ENCODE assay signal across 10 mouse cellular contexts in genomic region chr2:64458171-64458570, GRCm38 (mm10).
DNase-seq lines count a peak whose midpoint lies in the region; ATAC-seq and TF ChIP-seq lines count a peak whose summit lies in the region.
"Had no signal": no experiment of that assay in that cellular context is flagged by ENCODE, and none has a peak within 500 bp of the region (broad histone marks: within the 10 kb centered on the region; RNA-seq: fewer than 3 reads in every experiment).

No protein-coding gene starts in this region.

- H3K27ac ChIP-seq in forebrain, postnatal 0 days (ENCODE audit: low read depth, low read length) = no peak overlapping the region
- H3K27ac ChIP-seq in forebrain, embryonic 16.5 days (ENCODE audit: low read length) = no peak overlapping the region
- no peak overlapping the region for H3K27ac ChIP-seq in midbrain, embryonic 14.5 days (replicated peaks; ENCODE audit: low read depth, low read length)
- no peak overlapping the region for H3K27ac ChIP-seq in midbrain, embryonic 15.5 days
- no peak overlapping the region for H3K27ac ChIP-seq in embryonic facial prominence, embryonic 10.5 days (replicated peaks)
- H3K27ac ChIP-seq: heart, embryonic 13.5 days; liver, embryonic 15.5 days had no signal

- ATAC-seq in forebrain, postnatal 0 days = no peak
- no peak for ATAC-seq in forebrain, embryonic 16.5 days
- no peak for ATAC-seq in midbrain, embryonic 14.5 days (ENCODE audit: low FRiP score, low TSS enrichment)
- no peak for ATAC-seq in midbrain, embryonic 15.5 days (replicated peaks)

- 69% methylated on average over 5 of the region's 5 CpGs for WGBS in forebrain, postnatal 0 days
- WGBS in forebrain, embryonic 16.5 days = 70% methylated on average over 5 of the region's 5 CpGs
- WGBS in midbrain, embryonic 14.5 days = 64% methylated on average over 5 of the region's 5 CpGs
- 70% methylated on average over 5 of the region's 5 CpGs for WGBS in midbrain, embryonic 15.5 days
- 66% methylated on average over 5 of the region's 5 CpGs for WGBS in embryonic facial prominence, embryonic 10.5 days

- H3K4me1 ChIP-seq in forebrain, postnatal 0 days (ENCODE audit: insufficient read depth) = no peaks in the 10 kb centered on the region
- H3K4me1 ChIP-seq in forebrain, embryonic 16.5 days (replicated peaks; ENCODE audit: control insufficient read depth, insufficient read depth, low read length) = no peaks in the 10 kb centered on the region
- no peaks in the 10 kb centered on the region; the same call in 1 of the 2 replicates for H3K4me1 ChIP-seq in midbrain, embryonic 14.5 days (ENCODE audit: control insufficient read depth, insufficient read depth, low read length)
- H3K4me1 ChIP-seq in midbrain, embryonic 15.5 days = no peaks in the 10 kb centered on the region
- H3K4me1 ChIP-seq in embryonic facial prominence, embryonic 10.5 days = no peaks in the 10 kb centered on the region
- H3K4me1 ChIP-seq: heart, embryonic 13.5 days; liver, embryonic 15.5 days had no signal

- H3K9me3 ChIP-seq in forebrain, postnatal 0 days (ENCODE audit: low read length) = no peaks in the 10 kb centered on the region
- no peaks in the 10 kb centered on the region for H3K9me3 ChIP-seq in forebrain, embryonic 16.5 days (ENCODE audit: control insufficient read depth, low read length)
- H3K9me3 ChIP-seq in midbrain, embryonic 14.5 days (ENCODE audit: control insufficient read depth, low read length) = no peaks in the 10 kb centered on the region
- H3K9me3 ChIP-seq in midbrain, embryonic 15.5 days = no peaks in the 10 kb centered on the region
- no peaks in the 10 kb centered on the region for H3K9me3 ChIP-seq in embryonic facial prominence, embryonic 10.5 days
- H3K9me3 ChIP-seq: heart, embryonic 13.5 days; liver, embryonic 15.5 days had no signal

- DNase-seq in forebrain, postnatal 0 days = peak; percentile 25
- peak; percentile 61 for DNase-seq in midbrain, embryonic 14.5 days
- DNase-seq in embryonic facial prominence, embryonic 10.5 days (ENCODE audit: low spot score) = peak; percentile 56
- DNase-seq in mesoderm, embryonic 11.5 days (ENCODE audit: low read depth, low spot score) = peak; percentile 63
- no peak for DNase-seq in spleen, postnatal 14 days (ENCODE audit: low spot score in 2 of 2)
- no peak for DNase-seq in thymus, postnatal 10 days (ENCODE audit: low spot score in 2 of 2)

- H3K36me3 ChIP-seq in forebrain, postnatal 0 days (ENCODE audit: insufficient read depth) = no peaks in the 10 kb centered on the region
- no peaks in the 10 kb centered on the region for H3K36me3 ChIP-seq in forebrain, embryonic 16.5 days (ENCODE audit: control insufficient read depth, insufficient read depth)
- H3K36me3 ChIP-seq in midbrain, embryonic 14.5 days (ENCODE audit: control insufficient read depth, insufficient read depth, low read length) = no peaks in the 10 kb centered on the region
- H3K36me3 ChIP-seq in midbrain, embryonic 15.5 days (replicated peaks) = no peaks in the 10 kb centered on the region
- no peaks in the 10 kb centered on the region for H3K36me3 ChIP-seq in embryonic facial prominence, embryonic 10.5 days (replicated peaks)
- H3K36me3 ChIP-seq: heart, embryonic 13.5 days; liver, embryonic 15.5 days had no signal

- peaks cover 5% of the 10 kb centered on the region; the same call in 1 of the 2 replicates for H3K27me3 ChIP-seq in forebrain, postnatal 0 days (ENCODE audit: insufficient read depth, low read length)
- peaks cover 15% of the 10 kb centered on the region for H3K27me3 ChIP-seq in forebrain, embryonic 16.5 days (replicated peaks; ENCODE audit: control insufficient read depth, insufficient read depth, low read length)
- H3K27me3 ChIP-seq in midbrain, embryonic 14.5 days (ENCODE audit: control insufficient read depth, insufficient read depth, low read length) = no peaks in the 10 kb centered on the region
- H3K27me3 ChIP-seq in midbrain, embryonic 15.5 days (replicated peaks) = no peaks in the 10 kb centered on the region
- no peaks in the 10 kb centered on the region for H3K27me3 ChIP-seq in embryonic facial prominence, embryonic 10.5 days (replicated peaks; ENCODE audit: low read depth, poor library complexity, severe bottlenecking)
- H3K27me3 ChIP-seq: heart, embryonic 13.5 days; liver, embryonic 15.5 days had no signal

- H3K9ac ChIP-seq in forebrain, postnatal 0 days = no peak overlapping the region
- H3K9ac ChIP-seq in forebrain, embryonic 16.5 days (replicated peaks; ENCODE audit: low read depth, low read length) = no peak overlapping the region
- no peak overlapping the region for H3K9ac ChIP-seq in midbrain, embryonic 14.5 days (replicated peaks; ENCODE audit: low read length)
- H3K9ac ChIP-seq in midbrain, embryonic 15.5 days = no peak overlapping the region
- H3K9ac ChIP-seq: heart, embryonic 13.5 days; liver, embryonic 15.5 days had no signal

- no peak overlapping the region for H3K4me2 ChIP-seq in forebrain, postnatal 0 days (ENCODE audit: low read depth)
- no peak overlapping the region for H3K4me2 ChIP-seq in forebrain, embryonic 16.5 days (ENCODE audit: low read length)
- H3K4me2 ChIP-seq in midbrain, embryonic 14.5 days (ENCODE audit: low read length) = no peak overlapping the region
- no peak overlapping the region for H3K4me2 ChIP-seq in midbrain, embryonic 15.5 days
- H3K4me2 ChIP-seq: heart, embryonic 13.5 days; liver, embryonic 15.5 days had no signal

- no peak overlapping the region for H3K4me3 ChIP-seq in forebrain, postnatal 0 days (ENCODE audit: low read depth, low read length)
- H3K4me3 ChIP-seq in forebrain, embryonic 16.5 days (replicated peaks; ENCODE audit: low read length) = no peak overlapping the region
- no peak overlapping the region for H3K4me3 ChIP-seq in midbrain, embryonic 14.5 days (replicated peaks; ENCODE audit: low read depth, low read length)
- no peak overlapping the region for H3K4me3 ChIP-seq in midbrain, embryonic 15.5 days
- no peak overlapping the region for H3K4me3 ChIP-seq in embryonic facial prominence, embryonic 10.5 days
- H3K4me3 ChIP-seq: heart, embryonic 13.5 days; liver, embryonic 15.5 days had no signal

- TF ChIP-seq CTCF in forebrain, postnatal 0 days (IDR thresholded peaks at IDR 0.05; ENCODE audit: low read depth) = peak; percentile 52

Comparison
In these comparisons a context has a peak if more than half of its experiments do, and no peak if none do; other contexts are left out.
1. DNase-seq: peak in forebrain, postnatal 0 days (single experiment), midbrain, embryonic 14.5 days (single experiment), embryonic facial prominence, embryonic 10.5 days (single experiment) and mesoderm, embryonic 11.5 days (single experiment); none in spleen, postnatal 14 days (0 of 2) and thymus, postnatal 10 days (0 of 2).